Mouse (Mus musculus): ENCODE data around the gene Rufy1. TPM values are rescaled to one million over a fixed set of nuclear protein-coding genes. Genes with fewer than 3 reads are reported as not detected.
A peak's percentile ranks its signal among the peaks of the same experiment; 100 is the strongest.
"Not testable (repeated sequence)": the region's sequence is repeated elsewhere in the genome, so short reads cannot be mapped to it uniquely, and the experiment has no call there.

The Rufy1 gene
- polyA plus RNA-seq, 1 experiment from 2014 or later, result 27.0 TPM

DNA sequence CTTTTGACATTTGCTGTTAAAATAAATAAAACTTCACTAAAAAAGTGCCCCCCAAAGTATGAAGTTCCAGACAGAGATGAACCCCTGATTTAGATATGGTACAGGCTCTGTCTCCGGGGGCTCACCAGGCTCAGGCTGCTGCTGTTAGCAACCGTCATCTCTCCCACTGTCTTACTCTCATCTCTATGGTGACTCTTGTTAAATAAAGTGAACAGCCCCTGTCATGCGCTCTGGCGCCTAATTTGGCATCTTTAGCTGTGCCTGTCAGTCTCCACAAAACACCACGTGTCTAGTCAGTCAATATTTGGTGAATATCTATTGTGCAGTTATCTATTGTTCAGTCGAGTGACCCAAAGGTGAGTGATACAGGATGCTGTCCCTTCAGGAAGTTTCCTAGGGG, 24.0 kb upstream of the Rufy1 start:
- H3K4me3 ChIP-seq (replicated peaks), result no peak overlapping the region
- peaks cover 30% of the 10 kb centered on the region for H3K4me1 ChIP-seq
- WGBS, result 58% methylated on average over 6 of the region's 6 CpGs
- no peak for ATAC-seq (ENCODE audit: insufficient number of reproducible peaks, low FRiP score, low TSS enrichment, low read depth)
- no peak overlapping the region for H3K27ac ChIP-seq (replicated peaks)
- H3K36me3 ChIP-seq, result no peaks in the 10 kb centered on the region
- H3K9ac ChIP-seq, result no peak overlapping the region
- H3K4me2 ChIP-seq (replicated peaks), result no peak overlapping the region
- H3K9me3 ChIP-seq (replicated peaks), result no peaks in the 10 kb centered on the region
- no peaks in the 10 kb centered on the region for H3K27me3 ChIP-seq

DNA sequence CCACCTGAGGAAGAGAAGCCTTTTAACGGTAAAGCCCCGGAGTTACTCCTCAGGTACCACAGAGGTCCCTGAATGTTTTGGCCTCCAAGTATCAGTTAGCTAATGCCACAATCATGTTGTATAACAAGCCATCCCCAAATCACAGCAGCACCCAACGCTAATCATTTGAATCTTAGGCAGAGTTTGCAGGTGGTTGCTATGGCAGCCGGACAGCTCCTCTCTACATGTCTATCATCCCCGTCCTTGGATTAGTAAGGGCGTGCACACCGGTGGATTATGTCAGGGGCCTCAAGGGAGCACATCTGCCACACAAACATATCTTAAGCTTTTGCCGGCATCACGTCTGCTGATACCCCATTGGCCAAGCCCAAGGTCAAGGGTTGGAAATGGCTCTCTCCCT, 19.3 kb upstream of the Rufy1 start:
- no peak for ATAC-seq (ENCODE audit: insufficient number of reproducible peaks, low FRiP score, low TSS enrichment, low read depth)
- Histone ChIP-seq H3K4me1 (peaks cover 7% of the 10 kb centered on the region), H3K4me3 (replicated peaks) (no peak overlapping the region), H3K9ac (no peak overlapping the region), H3K27me3 (no peaks in the 10 kb centered on the region), H3K4me2 (replicated peaks) (no peak overlapping the region), H3K36me3 (no peaks in the 10 kb centered on the region), H3K9me3 (replicated peaks) (no peaks in the 10 kb centered on the region), H3K27ac (replicated peaks) (no peak overlapping the region)
- WGBS, result 65% methylated on average over 9 of the region's 9 CpGs

GRCm38 (mm10) chr11:50448163-50448562, 17.2 kb upstream of the Rufy1 start:
- not testable (repeated sequence) for H3K27me3 ChIP-seq; H3K27ac ChIP-seq (replicated peaks); ATAC-seq (ENCODE audit: insufficient number of reproducible peaks, low FRiP score, low TSS enrichment, low read depth); H3K4me2 ChIP-seq (replicated peaks); H3K4me1 ChIP-seq; H3K36me3 ChIP-seq; H3K9me3 ChIP-seq (replicated peaks); H3K9ac ChIP-seq; H3K4me3 ChIP-seq (replicated peaks)
- WGBS, result 44% methylated on average over 8 of the region's 8 CpGs

DNA sequence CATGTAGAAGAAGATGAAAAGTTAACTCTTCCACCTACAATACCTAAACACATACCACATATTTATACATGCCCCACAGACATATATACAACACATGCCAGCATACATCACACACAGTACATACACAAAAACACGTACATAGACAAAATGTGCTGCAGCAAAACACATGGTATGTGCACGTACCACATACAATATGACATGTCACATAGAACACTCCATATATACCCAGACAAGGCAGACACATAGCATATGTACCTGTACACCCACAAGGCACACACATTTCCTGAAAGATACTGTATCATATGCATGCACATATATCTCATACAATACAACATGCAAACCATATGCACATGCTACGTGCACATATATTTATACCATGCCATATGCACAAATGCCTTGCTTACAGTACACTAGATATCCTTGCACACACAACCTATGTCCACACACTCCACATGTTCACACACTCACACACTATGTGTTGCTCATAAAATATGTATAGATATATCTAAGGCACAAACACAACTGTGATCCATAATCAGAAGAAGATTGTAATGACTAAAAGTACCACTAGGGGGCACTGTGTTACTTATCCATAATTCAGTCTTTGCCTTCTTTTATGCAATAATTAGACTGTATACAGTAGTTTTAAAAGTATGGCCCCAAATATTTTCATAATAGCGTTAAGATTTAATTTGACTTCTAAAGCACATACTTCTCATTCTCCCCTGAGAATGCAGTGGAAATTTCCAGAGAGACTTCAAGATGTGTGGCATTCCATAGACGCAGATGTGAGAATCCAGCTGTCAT, 12.5 kb upstream of the Rufy1 start:
- 60% methylated on average over 5 of the region's 5 CpGs for WGBS

GRCm38 (mm10) chr11:50441637-50442036, 10.7 kb upstream of the Rufy1 start:
- peak overlapping the region; percentile 39; the same call in 1 of the 2 replicates for H3K27ac ChIP-seq (replicated peaks)
- no peak for ATAC-seq (ENCODE audit: insufficient number of reproducible peaks, low FRiP score, low TSS enrichment, low read depth)
- H3K9ac ChIP-seq, result no peak overlapping the region
- H3K4me3 ChIP-seq (replicated peaks), result no peak overlapping the region
- no peaks in the 10 kb centered on the region for H3K36me3 ChIP-seq
- 34% methylated on average over 9 of the region's 9 CpGs for WGBS
- peaks cover 16% of the 10 kb centered on the region for H3K4me1 ChIP-seq
- no peaks in the 10 kb centered on the region for H3K27me3 ChIP-seq
- no peak overlapping the region for H3K4me2 ChIP-seq (replicated peaks)
- H3K9me3 ChIP-seq (replicated peaks), result no peaks in the 10 kb centered on the region

More for the DNA sequence above, 12.5 kb upstream of the Rufy1 start:
- H3K9me3 ChIP-seq (replicated peaks), result no peaks in the 10 kb centered on the region
- no peak for ATAC-seq (ENCODE audit: insufficient number of reproducible peaks, low FRiP score, low TSS enrichment, low read depth)
- no peaks in the 10 kb centered on the region for H3K27me3 ChIP-seq
- no peak overlapping the region for H3K4me3 ChIP-seq (replicated peaks)
- H3K36me3 ChIP-seq, result no peaks in the 10 kb centered on the region
- no peak overlapping the region for H3K4me2 ChIP-seq (replicated peaks)
- H3K4me1 ChIP-seq, result peaks cover 16% of the 10 kb centered on the region
- no peak overlapping the region for H3K9ac ChIP-seq
- H3K27ac ChIP-seq (replicated peaks), result no peak overlapping the region

DNA sequence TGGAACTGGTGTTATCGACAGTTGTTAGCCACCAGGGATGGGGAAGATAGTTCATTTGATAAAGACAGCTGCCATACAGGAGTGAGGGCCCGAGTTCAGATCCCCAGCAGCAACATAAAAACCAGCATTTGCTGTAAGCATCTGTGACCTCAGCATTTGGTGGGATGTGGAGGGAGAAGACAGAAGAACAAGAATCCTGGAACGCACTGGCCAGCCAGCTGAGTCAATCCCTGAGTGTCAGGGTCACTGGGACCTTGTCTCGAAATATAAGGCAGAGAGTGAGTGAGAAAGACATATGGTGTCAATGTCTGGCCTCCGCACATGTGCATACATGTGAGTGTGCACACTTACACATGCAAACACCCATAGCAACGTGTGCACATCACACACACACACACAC, 9.8 kb upstream of the Rufy1 start:
- WGBS, result 76% methylated on average over 6 of the region's 6 CpGs
- H3K4me1 ChIP-seq, result peaks cover 16% of the 10 kb centered on the region
- H3K27ac ChIP-seq (replicated peaks), result no peak overlapping the region
- no peaks in the 10 kb centered on the region for H3K9me3 ChIP-seq (replicated peaks)
- no peak overlapping the region for H3K4me3 ChIP-seq (replicated peaks)
- H3K9ac ChIP-seq, result no peak overlapping the region
- no peak overlapping the region for H3K4me2 ChIP-seq (replicated peaks)
- H3K27me3 ChIP-seq, result no peaks in the 10 kb centered on the region
- no peak for ATAC-seq (ENCODE audit: insufficient number of reproducible peaks, low FRiP score, low TSS enrichment, low read depth)
- H3K36me3 ChIP-seq, result no peaks in the 10 kb centered on the region

DNA sequence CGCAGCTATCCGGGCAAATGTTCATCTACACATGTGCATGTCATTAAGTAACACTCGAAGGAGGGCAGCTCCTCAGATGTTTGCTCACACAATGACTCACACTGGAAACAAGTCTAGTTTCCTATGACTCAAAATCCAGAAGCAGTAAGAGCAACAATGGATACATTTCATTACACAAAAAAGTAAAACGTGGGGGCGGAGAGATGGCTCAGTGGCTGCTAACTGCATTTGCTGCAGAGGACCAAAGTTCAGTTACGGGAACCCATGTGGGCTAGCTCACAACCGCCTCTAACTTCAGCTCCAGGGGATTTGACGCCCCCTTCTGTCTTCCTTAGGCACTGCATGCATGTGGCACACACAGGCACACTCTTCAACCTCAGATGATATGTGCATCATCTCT, 8.9 kb upstream of the Rufy1 start:
- 28% methylated on average over 8 of the region's 8 CpGs for WGBS
- H3K9me3 ChIP-seq (replicated peaks), result no peaks in the 10 kb centered on the region
- ATAC-seq (ENCODE audit: insufficient number of reproducible peaks, low FRiP score, low TSS enrichment, low read depth), result no peak
- H3K4me2 ChIP-seq (replicated peaks), result no peak overlapping the region
- H3K4me1 ChIP-seq, result peaks cover 16% of the 10 kb centered on the region
- no peaks in the 10 kb centered on the region for H3K36me3 ChIP-seq
- H3K9ac ChIP-seq, result no peak overlapping the region
- no peak overlapping the region for H3K4me3 ChIP-seq (replicated peaks)
- H3K27ac ChIP-seq (replicated peaks), result peak overlapping the region; percentile 48; the same call in 1 of the 2 replicates
- no peaks in the 10 kb centered on the region for H3K27me3 ChIP-seq

GRCm38 (mm10) chr11:50432896-50433295, 2.0 kb upstream of the Rufy1 start:
- 86% methylated on average over 5 of the region's 5 CpGs for WGBS
- Histone ChIP-seq H3K4me1 (peaks cover 7% of the 10 kb centered on the region), H3K9me3 (replicated peaks) (no peaks in the 10 kb centered on the region), H3K9ac (no peak overlapping the region), H3K36me3 (no peaks in the 10 kb centered on the region), H3K27ac (replicated peaks) (no peak overlapping the region), H3K4me2 (replicated peaks) (no peak overlapping the region), H3K4me3 (replicated peaks) (no peak overlapping the region), H3K27me3 (no peaks in the 10 kb centered on the region)
- ATAC-seq (ENCODE audit: insufficient number of reproducible peaks, low FRiP score, low TSS enrichment, low read depth), result no peak

DNA sequence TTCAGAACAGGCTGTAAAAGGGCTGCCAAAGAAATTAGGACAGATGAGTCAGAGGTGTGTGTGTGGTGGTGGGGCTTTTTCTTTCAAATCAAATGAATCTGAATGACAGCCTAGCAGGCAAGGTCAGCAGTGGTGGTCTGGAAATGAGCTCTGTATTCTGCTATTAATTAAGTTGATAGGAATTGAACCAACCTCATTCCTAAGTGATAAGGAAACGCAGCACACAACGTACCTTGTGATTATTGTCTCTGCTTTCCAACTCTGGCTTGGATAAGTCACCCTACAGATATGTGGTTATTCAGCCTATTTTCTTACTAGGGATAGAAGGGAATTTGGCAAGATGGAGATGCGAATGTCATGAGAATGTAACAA, 1.1 kb upstream of the Rufy1 start:
- Histone ChIP-seq H3K27me3 (no peaks in the 10 kb centered on the region), H3K4me3 (replicated peaks) (no peak overlapping the region), H3K36me3 (no peaks in the 10 kb centered on the region), H3K9me3 (replicated peaks) (no peaks in the 10 kb centered on the region), H3K9ac (no peak overlapping the region), H3K4me2 (replicated peaks) (no peak overlapping the region), H3K27ac (replicated peaks) (no peak overlapping the region), H3K4me1 (peaks cover 7% of the 10 kb centered on the region)
- WGBS, result 81% methylated on average over 3 of the region's 3 CpGs
- no peak for ATAC-seq (ENCODE audit: insufficient number of reproducible peaks, low FRiP score, low TSS enrichment, low read depth)

DNA sequence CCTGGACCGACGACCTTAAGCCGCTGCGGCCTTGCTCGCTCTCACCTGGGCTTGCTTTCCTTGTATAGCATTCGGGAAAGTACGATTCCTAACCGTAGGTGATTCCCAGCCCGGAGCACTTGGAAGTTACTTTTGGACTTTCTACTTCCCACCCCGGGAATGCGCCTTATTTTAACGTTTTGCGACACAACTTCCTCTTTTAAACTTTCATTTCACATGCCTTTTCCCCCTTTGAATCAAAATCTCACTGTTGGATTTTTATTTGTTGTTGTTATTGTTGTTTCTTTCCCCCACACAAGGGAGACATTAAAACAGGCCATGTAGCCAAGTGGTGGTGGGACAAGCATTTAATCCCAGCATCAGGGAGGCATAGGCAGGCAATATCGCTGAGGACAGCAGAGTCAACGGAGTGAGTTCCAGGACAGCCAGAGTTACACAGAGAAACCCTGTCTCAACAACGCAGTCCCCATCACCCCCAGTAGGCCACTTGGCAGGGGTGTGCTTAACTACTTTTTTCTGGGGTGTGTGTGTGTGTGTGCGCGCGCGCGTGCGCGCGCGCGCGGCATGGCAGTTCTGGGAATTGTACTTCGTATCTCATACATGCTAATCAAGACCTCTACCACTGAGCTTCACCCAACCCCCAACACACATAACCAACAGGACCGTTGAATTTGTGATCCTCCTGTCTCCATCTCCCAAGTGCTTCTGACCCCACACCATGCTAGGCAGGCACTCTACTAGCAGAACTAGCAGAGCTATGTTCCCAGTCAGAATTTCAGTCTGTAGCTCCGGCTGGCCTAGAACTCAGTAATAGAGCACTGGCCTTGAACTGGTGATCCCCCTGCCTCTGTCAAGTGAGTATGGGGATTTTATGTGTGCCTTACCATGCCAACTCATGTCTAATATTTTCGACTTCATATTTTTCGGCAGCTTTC, 476 bp upstream of the Rufy1 start:
- Histone ChIP-seq H3K4me1 (peaks cover 7% of the 10 kb centered on the region), H3K36me3 (no peaks in the 10 kb centered on the region), H3K9me3 (replicated peaks) (no peaks in the 10 kb centered on the region), H3K27ac (replicated peaks) (peak overlapping the region; percentile 95), H3K4me2 (replicated peaks) (peak overlapping the region; percentile 63), H3K27me3 (no peaks in the 10 kb centered on the region), H3K9ac (peak overlapping the region; percentile 72), H3K4me3 (replicated peaks) (peak overlapping the region; percentile 72)
- no peak for ATAC-seq (ENCODE audit: insufficient number of reproducible peaks, low FRiP score, low TSS enrichment, low read depth)
- WGBS, result 27% methylated on average over 32 of the region's 32 CpGs

GRCm38 (mm10) chr11:50426056-50426455, 4.9 kb downstream of the Rufy1 start:
- no peak overlapping the region for H3K27ac ChIP-seq (replicated peaks)
- 80% methylated on average over 4 of the region's 4 CpGs for WGBS
- H3K4me3 ChIP-seq (replicated peaks), result no peak overlapping the region
- no peaks in the 10 kb centered on the region for H3K27me3 ChIP-seq
- H3K36me3 ChIP-seq, result no peaks in the 10 kb centered on the region
- no peak for ATAC-seq (ENCODE audit: insufficient number of reproducible peaks, low FRiP score, low TSS enrichment, low read depth)
- no peaks in the 10 kb centered on the region for H3K9me3 ChIP-seq (replicated peaks)
- H3K4me2 ChIP-seq (replicated peaks), result no peak overlapping the region
- no peak overlapping the region for H3K9ac ChIP-seq
- H3K4me1 ChIP-seq, result peaks cover 12% of the 10 kb centered on the region; the same call in 1 of the 2 replicates

All from embryonic facial prominence, embryonic 15.5 days (tissue).